ENCODE assay signal across 23 mouse cellular contexts in genomic region chr11:72156624-72157023, GRCm38 (mm10). TPM values are rescaled to one million over a fixed set of nuclear protein-coding genes. Genes with fewer than 3 reads are reported as not detected.
DNase-seq lines count a peak whose midpoint lies in the region; ATAC-seq and TF ChIP-seq lines count a peak whose summit lies in the region.
"Had no signal": no experiment of that assay in that cellular context is flagged by ENCODE, and none has a peak within 500 bp of the region (broad histone marks: within the 10 kb centered on the region; RNA-seq: fewer than 3 reads in every experiment).

No protein-coding gene starts in this region.

- no peak for DNase-seq in forebrain, postnatal 0 days
- DNase-seq in lung, postnatal 0 days (ENCODE audit: low spot score) = no peak
- DNase-seq in lung, postnatal 25 days (ENCODE audit: low spot score) = no peak
- DNase-seq in NIH3T3 (ENCODE audit: low read depth) = peak; percentile 36
- no peak for DNase-seq in kidney, postnatal 10 days
- DNase-seq: cerebellum, adult 2 months; cerebellum, postnatal 36 days; gastrocnemius, postnatal 25 days; heart, adult 2 months; kidney, adult 8-10 months; kidney, postnatal 36 days; lung, postnatal 10 days; retina, postnatal 1 day had no signal

- H3K4me3 ChIP-seq in forebrain, postnatal 0 days (ENCODE audit: low read depth, low read length) = no peak overlapping the region
- H3K4me3 ChIP-seq in forebrain, embryonic 12.5 days (replicated peaks) = no peak overlapping the region
- no peak overlapping the region for H3K4me3 ChIP-seq in lung, postnatal 0 days (ENCODE audit: low read depth, low read length)
- no peak overlapping the region for H3K4me3 ChIP-seq in intestine, embryonic 15.5 days (replicated peaks)
- H3K4me3 ChIP-seq: erythroblast, embryonic 14.5 days; heart, adult 2 months; hindbrain, embryonic 10.5 days; limb, embryonic 15.5 days had no signal

- no peak overlapping the region for H3K9ac ChIP-seq in forebrain, postnatal 0 days
- H3K9ac ChIP-seq in forebrain, embryonic 12.5 days = no peak overlapping the region
- H3K9ac ChIP-seq in lung, postnatal 0 days (replicated peaks; ENCODE audit: low read depth) = no peak overlapping the region
- H3K9ac ChIP-seq in intestine, embryonic 15.5 days = no peak overlapping the region
- H3K9ac ChIP-seq: limb, embryonic 15.5 days had no signal

- no peak for ATAC-seq in forebrain, postnatal 0 days
- no peak for ATAC-seq in forebrain, embryonic 12.5 days (ENCODE audit: low FRiP score)
- ATAC-seq in lung, postnatal 0 days = no peak
- no peak for ATAC-seq in intestine, embryonic 15.5 days
- ATAC-seq: hindbrain, postnatal 0 days had no signal

- 51% methylated on average over 2 of the region's 2 CpGs for WGBS in forebrain, postnatal 0 days
- 75% methylated on average over 2 of the region's 2 CpGs for WGBS in forebrain, embryonic 12.5 days
- 48% methylated on average over 2 of the region's 2 CpGs for WGBS in lung, postnatal 0 days
- WGBS in intestine, embryonic 15.5 days = 54% methylated on average over 2 of the region's 2 CpGs

- H3K27ac ChIP-seq in forebrain, postnatal 0 days (ENCODE audit: low read depth, low read length) = peak overlapping the region; percentile 35; the same call in 1 of the 2 replicates
- H3K27ac ChIP-seq in forebrain, embryonic 12.5 days = no peak overlapping the region
- H3K27ac ChIP-seq in lung, postnatal 0 days (ENCODE audit: low read length) = 0 out of 2 replicates have a peak overlapping the region, but pooled peaks have one; percentile 9
- peak overlapping the region; percentile 30; the same call in 1 of the 2 replicates for H3K27ac ChIP-seq in intestine, embryonic 15.5 days
- H3K27ac ChIP-seq: heart, adult 2 months; hindbrain, embryonic 10.5 days; hindbrain, postnatal 0 days had no signal

- H3K4me1 ChIP-seq in forebrain, postnatal 0 days (ENCODE audit: insufficient read depth) = peaks cover 10% of the 10 kb centered on the region
- H3K4me1 ChIP-seq in forebrain, embryonic 12.5 days = peaks cover 12% of the 10 kb centered on the region
- no peaks in the 10 kb centered on the region; the same call in 1 of the 2 replicates for H3K4me1 ChIP-seq in lung, postnatal 0 days (ENCODE audit: insufficient read depth, low read depth, low read length)
- 0 out of 2 replicates have a peak, but pooled peaks cover 2% of the 10 kb centered on the region for H3K4me1 ChIP-seq in intestine, embryonic 15.5 days (replicated peaks)
- H3K4me1 ChIP-seq: limb, embryonic 15.5 days had no signal

- no peak for TF ChIP-seq CTCF in forebrain, postnatal 0 days (IDR thresholded peaks at IDR 0.05; ENCODE audit: low read depth)
- TF ChIP-seq CTCF in lung, postnatal 0 days (IDR thresholded peaks at IDR 0.05) = no peak

- no peaks in the 10 kb centered on the region for H3K27me3 ChIP-seq in forebrain, postnatal 0 days (ENCODE audit: insufficient read depth, low read length)
- no peaks in the 10 kb centered on the region for H3K27me3 ChIP-seq in forebrain, embryonic 12.5 days
- H3K27me3 ChIP-seq in lung, postnatal 0 days (replicated peaks; ENCODE audit: insufficient read depth, low read length) = no peaks in the 10 kb centered on the region
- H3K27me3 ChIP-seq in intestine, embryonic 15.5 days (replicated peaks) = no peaks in the 10 kb centered on the region
- H3K27me3 ChIP-seq: CH12.LX; limb, embryonic 15.5 days had no signal

- H3K4me2 ChIP-seq in forebrain, postnatal 0 days (ENCODE audit: low read depth) = no peak overlapping the region
- H3K4me2 ChIP-seq in forebrain, embryonic 12.5 days = no peak overlapping the region
- H3K4me2 ChIP-seq in lung, postnatal 0 days (replicated peaks; ENCODE audit: low read depth, low read length) = no peak overlapping the region
- no peak overlapping the region for H3K4me2 ChIP-seq in intestine, embryonic 15.5 days (replicated peaks)
- H3K4me2 ChIP-seq: limb, embryonic 15.5 days had no signal

- TF ChIP-seq EP300 in lung, postnatal 0 days (IDR thresholded peaks at IDR 0.05) = no peak

- H3K36me3 ChIP-seq in forebrain, postnatal 0 days (ENCODE audit: insufficient read depth) = peaks cover 53% of the 10 kb centered on the region
- H3K36me3 ChIP-seq in forebrain, embryonic 12.5 days (replicated peaks) = peaks cover 57% of the 10 kb centered on the region
- H3K36me3 ChIP-seq in lung, postnatal 0 days (ENCODE audit: insufficient read depth, low read length) = peaks cover 4% of the 10 kb centered on the region; the same call in 1 of the 2 replicates
- H3K36me3 ChIP-seq in intestine, embryonic 15.5 days = peaks cover 9% of the 10 kb centered on the region; the same call in 1 of the 2 replicates

- H3K9me3 ChIP-seq in forebrain, postnatal 0 days (ENCODE audit: low read length) = no peaks in the 10 kb centered on the region
- no peaks in the 10 kb centered on the region for H3K9me3 ChIP-seq in forebrain, embryonic 12.5 days
- H3K9me3 ChIP-seq in lung, postnatal 0 days (ENCODE audit: low read length) = no peaks in the 10 kb centered on the region
- H3K9me3 ChIP-seq in intestine, embryonic 15.5 days = no peaks in the 10 kb centered on the region
- H3K9me3 ChIP-seq: hindbrain, embryonic 10.5 days; limb, embryonic 15.5 days had no signal

RNA-seq across cellular contexts. Expression of gene Pitpnm3, which starts 21.0 kb away (rescaled TPM):
- total RNA-seq in forebrain, postnatal 0 days (2014; rRNA removed) = 7.8 and 14.0 TPM in 2 replicates
- polyA plus RNA-seq in forebrain, postnatal 0 days (2015; fragmentation: Nextera tagmentation; extraction: Ambion mirVana) = 1.9 and 3.2 TPM in 2 replicates
- 0.41 and 0.58 TPM in 2 replicates for polyA plus RNA-seq in forebrain, embryonic 12.5 days (2016; fragmentation: Nextera tagmentation; extraction: Ambion mirVana)
- 8.3 and 8.5 TPM in 2 replicates for polyA plus RNA-seq in lung, postnatal 0 days (2015; fragmentation: Nextera tagmentation; extraction: Ambion mirVana)
- 0.50 and 0.62 TPM in 2 replicates for polyA plus RNA-seq in intestine, embryonic 15.5 days (2015; fragmentation: Nextera tagmentation; extraction: Ambion mirVana)
- total RNA-seq: MEL; monocyte, adult 5-6 weeks had no signal
- polyA plus RNA-seq: erythroblast, embryonic 14.5 days had no signal

RNA-seq across cellular contexts. Expression of gene Gm43951, which starts 50.0 kb away (rescaled TPM):
- 3.3 and 3.6 TPM in 2 replicates for total RNA-seq in forebrain, postnatal 0 days (2014; rRNA removed)
- 0.33 and 0.62 TPM in 2 replicates for polyA plus RNA-seq in forebrain, postnatal 0 days (2015; fragmentation: Nextera tagmentation; extraction: Ambion mirVana)
- 0.73 and 0.83 TPM in 2 replicates for polyA plus RNA-seq in forebrain, embryonic 12.5 days (2016; fragmentation: Nextera tagmentation; extraction: Ambion mirVana)
- polyA plus RNA-seq in lung, postnatal 0 days (2015; fragmentation: Nextera tagmentation; extraction: Ambion mirVana) = 0.06 TPM in 1 of 2 replicates, not detected in the other
- polyA plus RNA-seq in intestine, embryonic 15.5 days (2015; fragmentation: Nextera tagmentation; extraction: Ambion mirVana) = 0.20 and 0.21 TPM in 2 replicates
- total RNA-seq: monocyte, adult 5-6 weeks had no signal
- polyA plus RNA-seq: liver, embryonic 16.5 days had no signal

RNA-seq across cellular contexts. Expression of gene 4933427D14Rik, which starts 50.6 kb away (rescaled TPM):
- 23.2 and 28.0 TPM in 2 replicates for total RNA-seq in forebrain, postnatal 0 days (2014; rRNA removed)
- polyA plus RNA-seq in forebrain, postnatal 0 days (2015; fragmentation: Nextera tagmentation; extraction: Ambion mirVana) = 11.1 TPM in 2 replicates
- 20.8 and 25.7 TPM in 2 replicates for polyA plus RNA-seq in forebrain, embryonic 12.5 days (2016; fragmentation: Nextera tagmentation; extraction: Ambion mirVana)
- 9.2 and 11.5 TPM in 2 replicates for polyA plus RNA-seq in lung, postnatal 0 days (2015; fragmentation: Nextera tagmentation; extraction: Ambion mirVana)
- 12.7 and 15.2 TPM in 2 replicates for polyA plus RNA-seq in intestine, embryonic 15.5 days (2015; fragmentation: Nextera tagmentation; extraction: Ambion mirVana)

RNA-seq across cellular contexts. Expression of gene Txndc17, which starts 50.7 kb away (rescaled TPM):
- total RNA-seq in forebrain, postnatal 0 days (2014; rRNA removed) = 61.3 and 78.8 TPM in 2 replicates
- polyA plus RNA-seq in forebrain, postnatal 0 days (2015; fragmentation: Nextera tagmentation; extraction: Ambion mirVana) = 114 and 134 TPM in 2 replicates
- polyA plus RNA-seq in forebrain, embryonic 12.5 days (2016; fragmentation: Nextera tagmentation; extraction: Ambion mirVana) = 139 and 143 TPM in 2 replicates
- 156 and 166 TPM in 2 replicates for polyA plus RNA-seq in lung, postnatal 0 days (2015; fragmentation: Nextera tagmentation; extraction: Ambion mirVana)
- 340 and 361 TPM in 2 replicates for polyA plus RNA-seq in intestine, embryonic 15.5 days (2015; fragmentation: Nextera tagmentation; extraction: Ambion mirVana)

RNA-seq across cellular contexts. Expression of gene Med31, which starts 58.8 kb away (rescaled TPM):
- total RNA-seq in forebrain, postnatal 0 days (2014; rRNA removed) = 24.1 and 33.0 TPM in 2 replicates
- polyA plus RNA-seq in forebrain, postnatal 0 days (2015; fragmentation: Nextera tagmentation; extraction: Ambion mirVana) = 43.4 and 43.9 TPM in 2 replicates
- polyA plus RNA-seq in forebrain, embryonic 12.5 days (2016; fragmentation: Nextera tagmentation; extraction: Ambion mirVana) = 54.8 and 55.8 TPM in 2 replicates
- polyA plus RNA-seq in lung, postnatal 0 days (2015; fragmentation: Nextera tagmentation; extraction: Ambion mirVana) = 50.3 and 50.7 TPM in 2 replicates
- 33.0 and 34.3 TPM in 2 replicates for polyA plus RNA-seq in intestine, embryonic 15.5 days (2015; fragmentation: Nextera tagmentation; extraction: Ambion mirVana)
